Mouse (Mus musculus): ENCODE data around the gene Mical1. TPM values are rescaled to one million over a fixed set of nuclear protein-coding genes. Genes with fewer than 3 reads are reported as not detected.
"Not testable (repeated sequence)": the region's sequence is repeated elsewhere in the genome, so short reads cannot be mapped to it uniquely, and the experiment has no call there.

The Mical1 gene
- polyA plus RNA-seq, 1 experiment from 2014 or later = 31.1 TPM

GRCm38 (mm10) chr10:41504996-41505395 lies 28.9 kb downstream of the Mical1 start:
- no peak overlapping the region for H3K4me3 ChIP-seq (ENCODE audit: low read depth, low read length)
- H3K9ac ChIP-seq (ENCODE audit: low read depth, low read length) = no peak overlapping the region
- H3K36me3 ChIP-seq (ENCODE audit: control insufficient read depth, insufficient read depth, low read length) = no peaks in the 10 kb centered on the region
- H3K27me3 ChIP-seq (ENCODE audit: control insufficient read depth, insufficient read depth, low read length) = peaks cover 3% of the 10 kb centered on the region; the same call in 1 of the 2 replicates
- no peak overlapping the region for H3K27ac ChIP-seq (ENCODE audit: low read depth, low read length)
- no peak overlapping the region for H3K4me2 ChIP-seq
- H3K4me1 ChIP-seq (ENCODE audit: control insufficient read depth, insufficient read depth, low read length) = no peaks in the 10 kb centered on the region
- WGBS (ENCODE audit: insufficient replicate concordance) = 91% methylated on average over 1 of the region's 1 CpGs
- ATAC-seq (replicated peaks; ENCODE audit: insufficient number of reproducible peaks, low FRiP score, low TSS enrichment) = no peak
- H3K9me3 ChIP-seq (replicated peaks; ENCODE audit: control insufficient read depth, low read length) = no peaks in the 10 kb centered on the region

GRCm38 (mm10) chr10:41505446-41505845 lies 29.3 kb downstream of the Mical1 start:
- H3K4me2 ChIP-seq; H3K27ac ChIP-seq (ENCODE audit: low read depth, low read length); H3K36me3 ChIP-seq (ENCODE audit: control insufficient read depth, insufficient read depth, low read length); H3K9me3 ChIP-seq (replicated peaks; ENCODE audit: control insufficient read depth, low read length); H3K27me3 ChIP-seq (ENCODE audit: control insufficient read depth, insufficient read depth, low read length); ATAC-seq (replicated peaks; ENCODE audit: insufficient number of reproducible peaks, low FRiP score, low TSS enrichment); H3K9ac ChIP-seq (ENCODE audit: low read depth, low read length); H3K4me1 ChIP-seq (ENCODE audit: control insufficient read depth, insufficient read depth, low read length); H3K4me3 ChIP-seq (ENCODE audit: low read depth, low read length): not testable (repeated sequence)
- 2% methylated on average over 3 of the region's 3 CpGs for WGBS (ENCODE audit: insufficient replicate concordance)

DNA sequence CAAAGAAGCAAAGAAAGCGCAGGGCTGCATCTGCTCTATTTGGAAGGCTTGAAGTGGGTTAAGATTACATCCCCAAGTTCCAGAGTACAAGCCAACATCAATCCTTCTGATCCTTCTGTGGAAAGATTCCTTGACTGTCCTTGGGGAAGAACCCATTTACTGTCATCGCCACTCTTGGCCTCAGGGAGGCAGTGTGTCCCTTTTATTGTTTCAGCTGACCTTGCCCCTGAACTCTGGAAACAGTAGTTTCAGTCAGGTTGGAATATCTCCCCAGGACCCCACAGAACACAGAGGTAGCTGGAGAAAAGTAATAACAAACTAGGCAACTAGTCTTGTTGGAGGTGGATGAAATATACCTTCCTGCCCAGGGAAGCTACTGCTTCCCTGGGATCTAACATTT lies 33.0 kb downstream of the Mical1 start:
- WGBS (ENCODE audit: insufficient replicate concordance) = 26% methylated on average over 2 of the region's 2 CpGs
- H3K9ac ChIP-seq (ENCODE audit: low read depth, low read length) = no peak overlapping the region
- H3K4me1 ChIP-seq (ENCODE audit: control insufficient read depth, insufficient read depth, low read length) = no peaks in the 10 kb centered on the region
- peaks cover 3% of the 10 kb centered on the region; the same call in 1 of the 2 replicates for H3K27me3 ChIP-seq (ENCODE audit: control insufficient read depth, insufficient read depth, low read length)
- no peaks in the 10 kb centered on the region for H3K36me3 ChIP-seq (ENCODE audit: control insufficient read depth, insufficient read depth, low read length)
- no peak for ATAC-seq (replicated peaks; ENCODE audit: insufficient number of reproducible peaks, low FRiP score, low TSS enrichment)
- H3K4me3 ChIP-seq (ENCODE audit: low read depth, low read length) = no peak overlapping the region
- H3K4me2 ChIP-seq = no peak overlapping the region
- no peak overlapping the region for H3K27ac ChIP-seq (ENCODE audit: low read depth, low read length)
- no peaks in the 10 kb centered on the region for H3K9me3 ChIP-seq (replicated peaks; ENCODE audit: control insufficient read depth, low read length)

- Histone ChIP-seq H3K27me3 (ENCODE audit: control insufficient read depth, insufficient read depth, low read length) (no peaks in the 10 kb centered on the region), H3K9ac (ENCODE audit: low read depth, low read length) (no peak overlapping the region), H3K36me3 (ENCODE audit: control insufficient read depth, insufficient read depth, low read length) (no peaks in the 10 kb centered on the region), H3K4me2 (no peak overlapping the region), H3K4me3 (ENCODE audit: low read depth, low read length) (no peak overlapping the region), H3K4me1 (ENCODE audit: control insufficient read depth, insufficient read depth, low read length) (no peaks in the 10 kb centered on the region), H3K27ac (ENCODE audit: low read depth, low read length) (no peak overlapping the region), H3K9me3 (replicated peaks; ENCODE audit: control insufficient read depth, low read length) (no peaks in the 10 kb centered on the region)
- WGBS (ENCODE audit: insufficient replicate concordance) = 70% methylated on average over 4 of the region's 4 CpGs
- ATAC-seq (replicated peaks; ENCODE audit: insufficient number of reproducible peaks, low FRiP score, low TSS enrichment) = no peak
Measured at GRCm38 (mm10) chr10:41514301-41514700, 38.2 kb downstream of the Mical1 start.

- no peak for ATAC-seq (replicated peaks; ENCODE audit: insufficient number of reproducible peaks, low FRiP score, low TSS enrichment)
- no peaks in the 10 kb centered on the region for H3K27me3 ChIP-seq (ENCODE audit: control insufficient read depth, insufficient read depth, low read length)
- H3K27ac ChIP-seq (ENCODE audit: low read depth, low read length) = no peak overlapping the region
- no peaks in the 10 kb centered on the region for H3K4me1 ChIP-seq (ENCODE audit: control insufficient read depth, insufficient read depth, low read length)
- no peak overlapping the region for H3K4me2 ChIP-seq
- H3K4me3 ChIP-seq (ENCODE audit: low read depth, low read length) = no peak overlapping the region
- no peak overlapping the region for H3K9ac ChIP-seq (ENCODE audit: low read depth, low read length)
- no peaks in the 10 kb centered on the region for H3K9me3 ChIP-seq (replicated peaks; ENCODE audit: control insufficient read depth, low read length)
- H3K36me3 ChIP-seq (ENCODE audit: control insufficient read depth, insufficient read depth, low read length) = no peaks in the 10 kb centered on the region
Measured at GRCm38 (mm10) chr10:41514921-41515320, 38.8 kb downstream of the Mical1 start.

DNA sequence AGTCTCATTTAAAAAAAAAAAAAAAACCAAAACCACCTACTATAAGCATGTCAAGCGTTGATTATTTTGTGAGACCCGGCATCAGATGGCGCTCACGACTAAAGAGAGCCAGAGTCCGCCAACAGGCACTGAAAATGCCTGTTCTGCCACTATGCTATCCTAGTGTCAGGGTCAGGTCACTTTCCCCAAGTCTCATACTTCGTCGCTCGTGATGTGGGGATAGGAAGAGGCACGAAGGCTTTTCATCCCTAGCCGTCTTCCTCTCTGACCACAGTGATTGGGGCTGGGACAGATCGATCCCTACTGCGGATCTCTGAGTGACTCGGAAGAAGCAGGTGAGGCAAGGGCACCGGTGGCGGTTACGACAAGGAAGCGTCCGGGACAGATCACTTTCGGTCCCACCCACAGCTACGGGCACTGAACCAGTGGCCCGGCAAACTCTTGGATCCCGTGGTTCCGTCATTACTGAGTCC lies 42.4 kb downstream of the Mical1 start:
- Histone ChIP-seq H3K4me1 (ENCODE audit: control insufficient read depth, insufficient read depth, low read length) (peaks cover 15% of the 10 kb centered on the region), H3K4me3 (ENCODE audit: low read depth, low read length) (peak overlapping the region; percentile 77), H3K9me3 (replicated peaks; ENCODE audit: control insufficient read depth, low read length) (no peaks in the 10 kb centered on the region), H3K36me3 (ENCODE audit: control insufficient read depth, insufficient read depth, low read length) (no peaks in the 10 kb centered on the region), H3K9ac (ENCODE audit: low read depth, low read length) (peak overlapping the region; percentile 89), H3K27me3 (ENCODE audit: control insufficient read depth, insufficient read depth, low read length) (no peaks in the 10 kb centered on the region), H3K27ac (ENCODE audit: low read depth, low read length) (peak overlapping the region; percentile 96), H3K4me2 (peak overlapping the region; percentile 91)
- under 1% methylated on average over 23 of the region's 23 CpGs for WGBS (ENCODE audit: insufficient replicate concordance)
- peak; percentile 60 for ATAC-seq (replicated peaks; ENCODE audit: insufficient number of reproducible peaks, low FRiP score, low TSS enrichment)

DNA sequence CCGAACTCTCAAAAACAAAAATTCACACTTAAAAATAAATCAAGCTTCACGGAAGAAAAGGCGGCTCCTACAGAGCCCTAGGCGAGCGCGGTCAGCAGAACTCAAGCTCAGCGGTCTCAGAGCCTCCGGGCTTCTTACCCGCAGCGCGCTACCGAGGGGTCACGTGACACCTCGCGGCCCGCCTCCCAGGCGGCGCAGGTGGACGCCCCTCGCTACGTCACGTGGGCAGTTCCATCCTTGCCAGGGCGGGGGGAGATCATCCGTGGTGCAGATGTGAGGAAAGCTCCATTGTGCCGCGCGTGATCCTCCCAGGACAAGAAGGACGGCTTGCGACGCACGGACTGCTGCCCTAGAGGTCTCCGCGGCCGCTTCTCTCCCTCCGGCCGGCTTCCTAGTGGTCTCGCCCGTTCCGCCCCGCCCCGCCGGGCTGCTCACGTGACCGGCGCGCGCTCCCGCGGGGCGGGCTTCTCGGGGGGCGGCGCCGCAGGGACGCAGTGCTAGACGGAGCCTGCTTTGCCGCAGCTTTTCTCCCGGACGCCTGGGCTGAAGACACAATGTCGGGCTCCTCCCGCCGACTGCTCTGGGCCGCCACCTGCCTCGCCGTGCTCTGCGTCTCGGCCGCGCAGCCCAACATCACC lies 43.0 kb downstream of the Mical1 start, which contains the start of gene Cd164:
Gene Cd164 (plus strand): TSS at position 434 of the 638 bp plus-strand sequence.
- ATAC-seq (replicated peaks; ENCODE audit: insufficient number of reproducible peaks, low FRiP score, low TSS enrichment) = peak; percentile 94
- Histone ChIP-seq H3K4me1 (ENCODE audit: control insufficient read depth, insufficient read depth, low read length) (peaks cover 15% of the 10 kb centered on the region), H3K27me3 (ENCODE audit: control insufficient read depth, insufficient read depth, low read length) (no peaks in the 10 kb centered on the region), H3K4me3 (ENCODE audit: low read depth, low read length) (peak within 1 kb of the TSS; percentile 77), H3K27ac (ENCODE audit: low read depth, low read length) (peak within 1 kb of the TSS; percentile 96), H3K9me3 (replicated peaks; ENCODE audit: control insufficient read depth, low read length) (no peaks in the 10 kb centered on the region), H3K36me3 (ENCODE audit: control insufficient read depth, insufficient read depth, low read length) (no peaks in the 10 kb centered on the region), H3K9ac (ENCODE audit: low read depth, low read length) (peak within 1 kb of the TSS; percentile 89), H3K4me2 (peak within 1 kb of the TSS; percentile 91)
- under 1% methylated on average over 65 of the region's 69 CpGs for WGBS (ENCODE audit: insufficient replicate concordance)

DNA sequence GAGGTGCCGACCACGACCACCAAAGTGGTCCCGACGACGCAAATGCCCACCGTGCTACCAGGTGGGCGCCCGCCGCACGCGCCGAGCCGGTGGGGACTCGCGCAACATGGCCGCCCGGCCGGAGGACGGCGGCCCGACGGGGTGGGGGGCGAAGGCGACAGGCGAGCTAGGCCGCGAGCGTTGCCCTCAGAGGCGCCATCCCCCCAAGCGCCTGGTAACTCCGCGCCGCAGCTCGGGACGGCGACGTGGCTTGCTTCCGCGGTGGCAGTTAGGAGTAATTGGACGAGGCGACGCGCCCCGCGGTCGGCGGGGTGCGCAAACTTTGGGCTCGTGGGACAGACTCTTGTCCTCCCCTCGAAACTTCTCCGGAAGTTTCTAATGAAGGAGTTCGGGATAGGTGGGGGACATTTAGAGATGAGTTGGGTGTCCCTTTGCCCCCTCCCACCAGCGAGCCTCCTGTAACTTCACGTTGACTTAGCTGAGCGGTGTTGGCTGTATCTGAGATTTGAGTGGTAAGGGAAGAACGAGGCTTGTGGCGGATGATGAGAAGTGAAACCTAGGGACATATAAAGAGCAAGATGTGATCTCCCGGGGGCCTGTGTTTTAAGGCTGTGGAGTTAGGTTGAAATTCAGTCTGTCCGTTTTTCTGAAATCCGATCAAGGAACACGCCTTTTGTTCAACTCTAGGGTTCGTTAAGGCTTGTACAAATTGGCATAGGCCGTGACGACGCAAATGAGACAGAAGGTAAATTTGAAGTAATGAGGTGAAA lies 43.7 kb downstream of the Mical1 start:
- Histone ChIP-seq H3K27me3 (ENCODE audit: control insufficient read depth, insufficient read depth, low read length) (no peaks in the 10 kb centered on the region), H3K4me1 (ENCODE audit: control insufficient read depth, insufficient read depth, low read length) (peaks cover 15% of the 10 kb centered on the region), H3K9me3 (replicated peaks; ENCODE audit: control insufficient read depth, low read length) (no peaks in the 10 kb centered on the region), H3K9ac (ENCODE audit: low read depth, low read length) (peak overlapping the region; percentile 89), H3K4me2 (peak overlapping the region; percentile 91), H3K4me3 (ENCODE audit: low read depth, low read length) (peak overlapping the region; percentile 77), H3K27ac (ENCODE audit: low read depth, low read length) (peak overlapping the region; percentile 96), H3K36me3 (ENCODE audit: control insufficient read depth, insufficient read depth, low read length) (no peaks in the 10 kb centered on the region; the same call in 1 of the 2 replicates)
- WGBS (ENCODE audit: insufficient replicate concordance) = under 1% methylated on average over 65 of the region's 65 CpGs
- peak; percentile 50 for ATAC-seq (replicated peaks; ENCODE audit: insufficient number of reproducible peaks, low FRiP score, low TSS enrichment)

Data from heart, embryonic 11.5 days (tissue).